Mouse (Mus musculus) C2C12 (cell line): ENCODE measurements around the gene Capn10. TPM values are rescaled to one million over a fixed set of nuclear protein-coding genes. Genes with fewer than 3 reads are reported as not detected.

Source experiments
- H3K27me3 ChIP-seq: one replicate; pipeline ENCODE4 v1.6.1; 2011; ENCODE audit not compliant: control insufficient read depth, insufficient read depth, insufficient read length
- H3K36me3 ChIP-seq: one replicate; pipeline ENCODE4 v1.6.1; 2011; ENCODE audit not compliant: control insufficient read depth, insufficient read depth
- H3K4me3 ChIP-seq: one replicate; pipeline ENCODE4 v1.5.1; 2011; ENCODE audit warnings: mild to moderate bottlenecking, control low read depth; ENCODE audit not compliant: poor library complexity, insufficient read depth, severe bottlenecking
- H3K79me2 ChIP-seq: one replicate; pipeline ENCODE4 v1.6.1; 2011; ENCODE audit not compliant: control insufficient read depth, insufficient read depth
- H3K79me3 ChIP-seq: one replicate; pipeline ENCODE4 v1.6.1; 2011; ENCODE audit warnings: low read depth, control low read depth
- H3ac ChIP-seq: one replicate; pipeline ENCODE3; 2011; ENCODE audit warnings: low read depth; ENCODE audit not compliant: control insufficient read depth, insufficient read length
- CEBPB ChIP-seq: IDR thresholded peaks from one replicate; pipeline ENCODE4 v1.6.1; 2011; ENCODE audit warnings: low read depth, mild to moderate bottlenecking, control low read depth, moderate library complexity
- CTCF ChIP-seq: IDR thresholded peaks from one replicate; pipeline ENCODE4 v1.5.1; 2011; ENCODE audit not compliant: control insufficient read depth, insufficient read depth, insufficient read length
- FOSL1 ChIP-seq: IDR thresholded peaks from one replicate; pipeline ENCODE4 v1.8.0; 2011; ENCODE audit warnings: mild to moderate bottlenecking, low read length; ENCODE audit not compliant: poor library complexity, insufficient read depth, severe bottlenecking
- MAX ChIP-seq: IDR thresholded peaks from one replicate; pipeline ENCODE4 v1.6.1; 2011; ENCODE audit warnings: mild to moderate bottlenecking, control low read depth
- MYOD1 ChIP-seq: IDR thresholded peaks from one replicate; pipeline ENCODE4 v1.6.1; 2011; ENCODE audit warnings: low read depth; ENCODE audit not compliant: control insufficient read depth, insufficient read length
- MYOG ChIP-seq: IDR thresholded peaks from one replicate; pipeline ENCODE4 v1.6.1; 2011; ENCODE audit not compliant: control insufficient read depth, insufficient read length; ENCODE audit errors: extremely low read depth
- USF1 ChIP-seq: IDR thresholded peaks from one replicate; pipeline ENCODE4 v1.6.1; 2011; ENCODE audit warnings: low read depth, mild to moderate bottlenecking, control low read depth, moderate library complexity
- polyA plus RNA-seq: library from polyadenylated mRNA; unstranded; fragments of >200 nt; fragmentation: generic; extraction: Trizol; gene quantifications from one replicate; pipeline ENCODE4 v1.2.1, GENCODE M21; 2012; ENCODE audit warnings: missing spikeins

Capn10 gene
- polyA plus RNA-seq, 1 experiment, result 19.8 TPM

- no peaks in the 10 kb centered on the region for H3K27me3 ChIP-seq
- peaks cover 21% of the 10 kb centered on the region for H3K79me2 ChIP-seq
- H3K36me3 ChIP-seq, result peaks cover 6% of the 10 kb centered on the region
- H3ac ChIP-seq, result no peak overlapping the region
- no peak overlapping the region for H3K4me3 ChIP-seq
- TF ChIP-seq USF1 (no peak), FOSL1 (no peak), CEBPB (no peak), CTCF (no peak), MAX (no peak), MYOD1 (no peak)
- H3K79me3 ChIP-seq, result peaks cover 4% of the 10 kb centered on the region
Observed at GRCm38 (mm10) chr1:92912286-92912685, 21.9 kb upstream of the Capn10 start.

- peaks cover 21% of the 10 kb centered on the region for H3K79me2 ChIP-seq
- H3ac ChIP-seq, result no peak overlapping the region
- peaks cover 4% of the 10 kb centered on the region for H3K79me3 ChIP-seq
- no peaks in the 10 kb centered on the region for H3K27me3 ChIP-seq
- H3K36me3 ChIP-seq, result peaks cover 6% of the 10 kb centered on the region
- TF ChIP-seq MYOG (no peak), CEBPB (no peak), MYOD1 (no peak), CTCF (no peak), MAX (no peak), USF1 (no peak)
- H3K4me3 ChIP-seq, result no peak overlapping the region
Observed at GRCm38 (mm10) chr1:92914239-92914638, 19.9 kb upstream of the Capn10 start.

GRCm38 (mm10) chr1:92914993-92915392, 19.2 kb upstream of the Capn10 start:
- Histone ChIP-seq H3K79me3 (peaks cover 4% of the 10 kb centered on the region), H3ac (no peak overlapping the region), H3K79me2 (peaks cover 21% of the 10 kb centered on the region), H3K36me3 (peaks cover 10% of the 10 kb centered on the region), H3K4me3 (no peak overlapping the region), H3K27me3 (no peaks in the 10 kb centered on the region)
- TF ChIP-seq MYOD1 (no peak), CTCF (no peak), CEBPB (no peak), MAX (no peak), MYOG (no peak), USF1 (no peak), FOSL1 (no peak)

GRCm38 (mm10) chr1:92916725-92917124, 17.5 kb upstream of the Capn10 start:
- Histone ChIP-seq H3K36me3 (peaks cover 10% of the 10 kb centered on the region), H3ac (no peak overlapping the region), H3K79me2 (peaks cover 13% of the 10 kb centered on the region), H3K4me3 (no peak overlapping the region), H3K27me3 (no peaks in the 10 kb centered on the region), H3K79me3 (no peaks in the 10 kb centered on the region)
- TF ChIP-seq CTCF (no peak), MYOD1 (no peak), USF1 (no peak), CEBPB (no peak), MAX (no peak), FOSL1 (no peak), MYOG (no peak)

- Histone ChIP-seq H3K79me2 (no peaks in the 10 kb centered on the region), H3K79me3 (no peaks in the 10 kb centered on the region), H3ac (no peak overlapping the region), H3K4me3 (no peak overlapping the region), H3K36me3 (peaks cover 10% of the 10 kb centered on the region), H3K27me3 (no peaks in the 10 kb centered on the region)
- no peak for TF ChIP-seq MYOD1
- TF ChIP-seq CEBPB, result no peak
Observed at GRCm38 (mm10) chr1:92919151-92919550, 15.0 kb upstream of the Capn10 start.

- Histone ChIP-seq H3K27me3 (no peaks in the 10 kb centered on the region), H3ac (no peak overlapping the region), H3K4me3 (no peak overlapping the region), H3K79me3 (no peaks in the 10 kb centered on the region), H3K36me3 (peaks cover 10% of the 10 kb centered on the region), H3K79me2 (no peaks in the 10 kb centered on the region)
- TF ChIP-seq USF1 (no peak), MYOD1 (no peak), CTCF (no peak), MAX (no peak), CEBPB (no peak), FOSL1 (no peak), MYOG (no peak)
Observed at GRCm38 (mm10) chr1:92919775-92920174, 14.4 kb upstream of the Capn10 start.
